Mouse (Mus musculus): ENCODE results near the gene Pcolce. TPM values are rescaled to one million over a fixed set of nuclear protein-coding genes. Genes with fewer than 3 reads are reported as not detected.
A peak's percentile ranks its signal among the peaks of the same experiment; 100 is the strongest.

The Pcolce gene
- polyA plus RNA-seq, 1 experiment from 2014 or later, result 12.9 TPM

- Histone ChIP-seq H3K9ac (replicated peaks) (peak overlapping the region; percentile 38), H3K4me1 (ENCODE audit: insufficient read depth) (peaks cover 18% of the 10 kb centered on the region)
These were observed 31.6 kb upstream of the Pcolce start for GRCm38 (mm10) chr5:137645091-137645651.

DNA sequence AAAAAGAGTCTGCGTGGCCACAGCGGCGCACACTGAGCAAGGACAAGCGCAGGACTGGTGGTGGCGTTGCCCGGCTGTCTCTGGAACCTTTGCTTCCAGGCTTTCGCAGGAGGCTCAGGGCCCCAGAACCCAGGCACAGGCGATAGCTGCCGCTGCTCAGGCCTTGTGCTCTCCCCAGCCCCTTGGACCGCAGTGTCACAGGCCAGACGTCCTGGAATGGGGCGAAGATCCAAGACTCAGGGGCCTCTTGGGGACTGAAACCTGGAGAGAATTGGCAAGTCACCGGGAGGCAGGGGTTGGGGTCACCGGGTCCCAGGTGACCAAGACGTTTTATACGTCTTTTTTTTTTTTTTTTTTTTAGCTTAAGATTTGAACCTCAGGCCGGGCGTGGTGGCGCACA is 30.9 kb upstream of the Pcolce start:
- 64% methylated on average over 19 of the region's 19 CpGs for WGBS (ENCODE audit: insufficient replicate concordance)
- no peak for ATAC-seq
- DNase-seq, result no peak
- H3K27ac ChIP-seq (ENCODE audit: low read depth), result no peak overlapping the region
- H3K9me3 ChIP-seq (ENCODE audit: low read length), result no peaks in the 10 kb centered on the region
- peaks cover 18% of the 10 kb centered on the region for H3K4me1 ChIP-seq (ENCODE audit: insufficient read depth)
- H3K27me3 ChIP-seq (ENCODE audit: insufficient read depth, low read length), result peaks cover 20% of the 10 kb centered on the region
- no peak overlapping the region for H3K4me3 ChIP-seq (ENCODE audit: low read depth, low read length)
- no peak overlapping the region for H3K9ac ChIP-seq (replicated peaks)
- H3K4me2 ChIP-seq (ENCODE audit: low read depth, low read length), result no peak overlapping the region
- H3K36me3 ChIP-seq (replicated peaks; ENCODE audit: insufficient read depth, low read length), result peaks cover 23% of the 10 kb centered on the region
- TF ChIP-seq EP300 (IDR thresholded peaks at IDR 0.05; ENCODE audit: low read depth) (no peak), CTCF (IDR thresholded peaks at IDR 0.05; ENCODE audit: low read depth) (no peak)

More at GRCm38 (mm10) chr5:137645091-137645651, 31.6 kb upstream of the Pcolce start:
- TF ChIP-seq EP300 (IDR thresholded peaks at IDR 0.05; ENCODE audit: low read depth) (no peak), CTCF (IDR thresholded peaks at IDR 0.05; ENCODE audit: low read depth) (no peak; the same call in 1 of the 2 replicates)
- 2% methylated on average over 44 of the region's 44 CpGs for WGBS (ENCODE audit: insufficient replicate concordance)
- peaks cover 16% of the 10 kb centered on the region for H3K36me3 ChIP-seq (replicated peaks; ENCODE audit: insufficient read depth, low read length)
- H3K9me3 ChIP-seq (ENCODE audit: low read length), result no peaks in the 10 kb centered on the region
- ATAC-seq (peak; percentile 29; the same call in 1 of the 2 replicates), DNase-seq (peak; percentile 69)
- H3K4me3 ChIP-seq (ENCODE audit: low read depth, low read length), result peak overlapping the region; percentile 34
- peak overlapping the region; percentile 72 for H3K4me2 ChIP-seq (ENCODE audit: low read depth, low read length)
- H3K27ac ChIP-seq (ENCODE audit: low read depth), result no peak overlapping the region
- H3K27me3 ChIP-seq (ENCODE audit: insufficient read depth, low read length), result peaks cover 20% of the 10 kb centered on the region

DNA sequence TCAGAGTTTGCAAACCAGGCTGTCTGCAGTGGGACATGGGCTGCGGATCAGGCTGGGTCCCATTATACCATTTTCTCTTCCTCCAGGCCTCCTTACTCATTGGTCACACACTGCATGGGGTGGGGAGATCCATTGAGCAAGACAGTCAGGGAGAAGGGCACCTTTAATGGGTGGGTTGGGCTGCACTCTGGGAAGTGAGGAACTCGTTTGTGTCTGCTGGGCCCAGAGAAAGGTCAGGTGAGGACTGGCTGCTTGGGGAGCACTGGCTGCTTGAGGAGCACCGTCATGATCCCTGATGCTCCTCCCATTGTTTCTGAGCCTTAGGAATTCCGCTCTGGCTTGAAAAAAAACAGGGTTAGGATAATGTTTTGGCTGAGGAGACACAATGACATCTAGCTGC is 29.3 kb upstream of the Pcolce start:
- Histone ChIP-seq H3K4me1 (ENCODE audit: insufficient read depth) (peaks cover 15% of the 10 kb centered on the region), H3K27me3 (ENCODE audit: insufficient read depth, low read length) (peaks cover 20% of the 10 kb centered on the region), H3K4me3 (ENCODE audit: low read depth, low read length) (no peak overlapping the region), H3K4me2 (ENCODE audit: low read depth, low read length) (no peak overlapping the region), H3K9ac (replicated peaks) (no peak overlapping the region), H3K9me3 (ENCODE audit: low read length) (no peaks in the 10 kb centered on the region), H3K36me3 (replicated peaks; ENCODE audit: insufficient read depth, low read length) (peaks cover 35% of the 10 kb centered on the region), H3K27ac (ENCODE audit: low read depth) (no peak overlapping the region)
- 59% methylated on average over 4 of the region's 4 CpGs for WGBS (ENCODE audit: insufficient replicate concordance)
- DNase-seq (no peak), ATAC-seq (no peak)
- TF ChIP-seq CTCF (IDR thresholded peaks at IDR 0.05; ENCODE audit: low read depth), result no peak
- no peak for TF ChIP-seq EP300 (IDR thresholded peaks at IDR 0.05; ENCODE audit: low read depth)

- Histone ChIP-seq H3K27me3 (ENCODE audit: insufficient read depth, low read length) (peaks cover 20% of the 10 kb centered on the region), H3K9me3 (ENCODE audit: low read length) (no peaks in the 10 kb centered on the region), H3K27ac (ENCODE audit: low read depth) (no peak within 1 kb of the TSS), H3K4me3 (ENCODE audit: low read depth, low read length) (no peak within 1 kb of the TSS), H3K36me3 (replicated peaks; ENCODE audit: insufficient read depth, low read length) (peaks cover 53% of the 10 kb centered on the region), H3K4me1 (ENCODE audit: insufficient read depth) (peaks cover 13% of the 10 kb centered on the region), H3K4me2 (ENCODE audit: low read depth, low read length) (no peak within 1 kb of the TSS), H3K9ac (replicated peaks) (no peak within 1 kb of the TSS)
- TF ChIP-seq CTCF (IDR thresholded peaks at IDR 0.05; ENCODE audit: low read depth), result peak; percentile 73
- no peak for TF ChIP-seq EP300 (IDR thresholded peaks at IDR 0.05; ENCODE audit: low read depth)
- DNase-seq (peak; percentile 72), ATAC-seq (no peak)
- WGBS (ENCODE audit: insufficient replicate concordance), result 80% methylated on average over 19 of the region's 19 CpGs
These were observed 27.5 kb upstream of the Pcolce start, which contains the start of gene Sap25 for GRCm38 (mm10) chr5:137641054-137641453. Gene Sap25, plus strand, starts transcription at chr5:137641334.

DNA sequence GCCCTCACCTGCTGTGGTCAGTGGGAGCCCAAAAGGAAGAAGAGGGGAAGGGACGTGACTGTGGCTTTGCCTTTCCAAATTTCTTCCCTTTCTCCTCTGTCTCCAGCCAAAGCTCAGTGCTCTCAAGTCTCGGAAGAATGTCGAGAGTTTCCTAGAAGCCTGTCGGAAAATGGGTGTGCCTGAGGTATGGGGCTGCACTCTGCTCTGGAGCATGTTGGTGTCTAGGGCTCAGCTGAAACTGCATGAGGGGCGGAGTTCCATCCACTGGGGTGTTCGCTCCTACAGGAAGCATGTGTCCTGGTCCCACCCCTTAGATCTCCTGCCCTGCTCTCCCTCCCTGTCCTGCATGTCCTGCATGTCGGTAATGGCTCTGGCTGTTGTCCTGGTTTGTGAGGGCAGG is 25.9 kb upstream of the Pcolce start:
- H3K27me3 ChIP-seq (ENCODE audit: insufficient read depth, low read length), result peaks cover 7% of the 10 kb centered on the region
- no peak overlapping the region for H3K9ac ChIP-seq (replicated peaks)
- no peak overlapping the region for H3K27ac ChIP-seq (ENCODE audit: low read depth)
- no peak overlapping the region for H3K4me2 ChIP-seq (ENCODE audit: low read depth, low read length)
- no peak for ATAC-seq
- TF ChIP-seq CTCF (IDR thresholded peaks at IDR 0.05; ENCODE audit: low read depth) (no peak), EP300 (IDR thresholded peaks at IDR 0.05; ENCODE audit: low read depth) (no peak)
- no peaks in the 10 kb centered on the region for H3K4me1 ChIP-seq (ENCODE audit: insufficient read depth)
- DNase-seq, result no peak
- no peak overlapping the region for H3K4me3 ChIP-seq (ENCODE audit: low read depth, low read length)
- H3K36me3 ChIP-seq (replicated peaks; ENCODE audit: insufficient read depth, low read length), result peaks cover 64% of the 10 kb centered on the region
- whole genome bisulfite sequencing (ENCODE audit: insufficient replicate concordance), result 78% methylated on average over 7 of the region's 7 CpGs
- H3K9me3 ChIP-seq (ENCODE audit: low read length), result no peaks in the 10 kb centered on the region

DNA sequence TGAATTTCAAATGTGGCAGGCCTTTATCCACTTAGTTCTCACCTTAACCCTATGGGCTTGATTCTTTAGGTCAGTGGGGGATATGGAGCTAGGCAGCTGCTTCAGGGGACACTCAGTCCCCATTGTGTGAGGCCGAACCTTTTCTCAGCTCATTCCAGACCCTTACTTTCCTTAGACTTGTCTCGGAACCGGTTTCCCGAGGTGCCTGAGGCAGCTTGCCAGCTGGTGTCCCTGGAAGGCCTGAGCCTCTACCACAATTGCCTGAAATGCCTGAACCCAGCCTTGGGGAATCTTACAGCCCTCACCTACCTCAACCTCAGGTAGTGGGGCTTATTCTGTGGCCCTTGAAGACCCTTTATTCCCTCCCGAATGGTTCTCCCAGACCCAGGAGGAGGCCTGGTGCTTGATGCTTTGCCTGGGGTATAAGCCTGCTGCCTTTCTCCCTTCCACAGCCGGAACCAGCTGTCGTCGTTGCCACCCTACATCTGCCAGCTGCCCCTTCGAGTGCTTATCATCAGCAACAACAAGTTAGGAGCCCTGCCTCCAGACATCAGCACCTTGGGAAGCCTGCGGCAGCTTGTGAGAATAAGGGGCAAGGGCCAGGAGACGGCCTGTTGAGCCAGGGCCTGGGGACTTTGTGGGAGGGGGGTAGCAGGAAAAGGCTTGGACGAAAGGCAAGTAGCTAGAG is 20.0 kb upstream of the Pcolce start:
- no peak for DNase-seq
- Histone ChIP-seq H3K36me3 (replicated peaks; ENCODE audit: insufficient read depth, low read length) (peaks cover 46% of the 10 kb centered on the region), H3K4me3 (ENCODE audit: low read depth, low read length) (no peak overlapping the region), H3K4me2 (ENCODE audit: low read depth, low read length) (no peak overlapping the region), H3K27me3 (ENCODE audit: insufficient read depth, low read length) (no peaks in the 10 kb centered on the region), H3K27ac (ENCODE audit: low read depth) (no peak overlapping the region), H3K4me1 (ENCODE audit: insufficient read depth) (peaks cover 33% of the 10 kb centered on the region), H3K9me3 (ENCODE audit: low read length) (no peaks in the 10 kb centered on the region), H3K9ac (replicated peaks) (no peak overlapping the region)
- WGBS (ENCODE audit: insufficient replicate concordance), result 83% methylated on average over 12 of the region's 12 CpGs
- no peak for TF ChIP-seq EP300 (IDR thresholded peaks at IDR 0.05; ENCODE audit: low read depth)
- no peak for TF ChIP-seq CTCF (IDR thresholded peaks at IDR 0.05; ENCODE audit: low read depth)
- ATAC-seq, result no peak
